Comparison of ENCODE assay signal across 21 mouse cellular contexts in genomic region chr14:31803791-31804190, GRCm38 (mm10). TPM values are rescaled to one million over a fixed set of nuclear protein-coding genes. Genes with fewer than 3 reads are reported as not detected.
DNase-seq lines count a peak whose midpoint lies in the region; ATAC-seq lines count a peak whose summit lies in the region.
"Had no signal": no experiment of that assay in that cellular context is flagged by ENCODE, and none has a peak within 500 bp of the region (broad histone marks: within the 10 kb centered on the region; RNA-seq: fewer than 3 reads in every experiment).

No protein-coding gene starts in this region.

- H3K9me3 ChIP-seq in embryonic facial prominence, embryonic 14.5 days (ENCODE audit: control insufficient read depth, low read length) = no peaks in the 10 kb centered on the region
- H3K9me3 ChIP-seq in embryonic facial prominence, embryonic 10.5 days = peaks cover 3% of the 10 kb centered on the region; the same call in 1 of the 2 replicates
- no peaks in the 10 kb centered on the region for H3K9me3 ChIP-seq in heart, embryonic 15.5 days (replicated peaks)
- no peaks in the 10 kb centered on the region for H3K9me3 ChIP-seq in midbrain, embryonic 12.5 days
- no peaks in the 10 kb centered on the region for H3K9me3 ChIP-seq in midbrain, embryonic 16.5 days (replicated peaks; ENCODE audit: control insufficient read depth, low read length, poor library complexity, severe bottlenecking)
- no peaks in the 10 kb centered on the region for H3K9me3 ChIP-seq in limb, embryonic 10.5 days (replicated peaks)
- H3K9me3 ChIP-seq: liver, embryonic 13.5 days had no signal

- H3K27me3 ChIP-seq in embryonic facial prominence, embryonic 14.5 days (replicated peaks; ENCODE audit: control insufficient read depth, insufficient read depth, low read length) = no peaks in the 10 kb centered on the region
- H3K27me3 ChIP-seq in embryonic facial prominence, embryonic 10.5 days (replicated peaks; ENCODE audit: low read depth, poor library complexity, severe bottlenecking) = no peaks in the 10 kb centered on the region
- H3K27me3 ChIP-seq in heart, embryonic 15.5 days = no peaks in the 10 kb centered on the region
- no peaks in the 10 kb centered on the region for H3K27me3 ChIP-seq in midbrain, embryonic 12.5 days
- no peaks in the 10 kb centered on the region for H3K27me3 ChIP-seq in midbrain, embryonic 16.5 days (ENCODE audit: control insufficient read depth, insufficient read depth, low read depth, low read length)
- no peaks in the 10 kb centered on the region for H3K27me3 ChIP-seq in limb, embryonic 10.5 days (ENCODE audit: low read depth, poor library complexity, severe bottlenecking)
- H3K27me3 ChIP-seq: liver, embryonic 13.5 days had no signal

- H3K9ac ChIP-seq in embryonic facial prominence, embryonic 14.5 days (ENCODE audit: low read depth, low read length) = no peak overlapping the region
- no peak overlapping the region for H3K9ac ChIP-seq in heart, embryonic 15.5 days
- H3K9ac ChIP-seq in midbrain, embryonic 12.5 days (replicated peaks) = no peak overlapping the region
- H3K9ac ChIP-seq in midbrain, embryonic 16.5 days (ENCODE audit: low read depth, low read length) = no peak overlapping the region
- H3K9ac ChIP-seq: liver, embryonic 13.5 days; lung, embryonic 14.5 days had no signal

- DNase-seq in embryonic facial prominence, embryonic 14.5 days (ENCODE audit: low spot score) = peak; percentile 14
- no peak for DNase-seq in embryonic facial prominence, embryonic 10.5 days (ENCODE audit: low spot score)
- no peak for DNase-seq in heart, postnatal 36 days
- DNase-seq in NIH3T3 (ENCODE audit: low read depth) = peak; percentile 19
- no peak for DNase-seq in limb, embryonic 10.5 days (ENCODE audit: low spot score)
- DNase-seq: adrenal gland, adult 8-10 months; cerebellum, adult 11-12 months; cerebellum, postnatal 10 days; gastrocnemius, postnatal 10 days; kidney, adult 18-20 months; layer of hippocampus, adult 9-11 months; liver, embryonic 13.5 days; lung, embryonic 14.5 days; thymus, postnatal 36 days had no signal

- 55% methylated on average over 2 of the region's 2 CpGs for WGBS in embryonic facial prominence, embryonic 14.5 days
- WGBS in embryonic facial prominence, embryonic 10.5 days = 50% methylated on average over 2 of the region's 2 CpGs
- WGBS in heart, embryonic 15.5 days = 37% methylated on average over 2 of the region's 2 CpGs
- 19% methylated on average over 2 of the region's 2 CpGs for WGBS in midbrain, embryonic 12.5 days
- 12% methylated on average over 2 of the region's 2 CpGs for WGBS in midbrain, embryonic 16.5 days
- WGBS in limb, embryonic 10.5 days = 78% methylated on average over 2 of the region's 2 CpGs

- ATAC-seq in embryonic facial prominence, embryonic 14.5 days (ENCODE audit: low read depth) = no peak
- ATAC-seq in heart, embryonic 15.5 days (replicated peaks; ENCODE audit: insufficient number of reproducible peaks, insufficient read depth, low FRiP score, low read depth) = 0 out of 2 replicates have a peak, but pooled peaks have one; percentile 31
- no peak for ATAC-seq in midbrain, embryonic 12.5 days (ENCODE audit: low FRiP score, low read depth)
- ATAC-seq in midbrain, embryonic 16.5 days = no peak
- ATAC-seq: activated CD4-positive, CD25-positive, alpha-beta regulatory T cell, adult 4 months; forebrain, embryonic 16.5 days had no signal

- H3K27ac ChIP-seq in embryonic facial prominence, embryonic 14.5 days (replicated peaks; ENCODE audit: low read depth, low read length) = no peak overlapping the region
- H3K27ac ChIP-seq in embryonic facial prominence, embryonic 10.5 days (replicated peaks) = no peak overlapping the region
- H3K27ac ChIP-seq in heart, embryonic 15.5 days = peak overlapping the region; percentile 53
- 0 out of 2 replicates have a peak overlapping the region, but pooled peaks have one; percentile 20 for H3K27ac ChIP-seq in midbrain, embryonic 12.5 days (replicated peaks)
- no peak overlapping the region for H3K27ac ChIP-seq in midbrain, embryonic 16.5 days (ENCODE audit: low read length)
- H3K27ac ChIP-seq in limb, embryonic 10.5 days = no peak overlapping the region
- H3K27ac ChIP-seq: kidney, postnatal 0 days; liver, embryonic 13.5 days had no signal

- no peak overlapping the region for H3K4me2 ChIP-seq in embryonic facial prominence, embryonic 14.5 days (ENCODE audit: low read depth, low read length)
- H3K4me2 ChIP-seq in heart, embryonic 15.5 days = no peak overlapping the region
- no peak overlapping the region for H3K4me2 ChIP-seq in midbrain, embryonic 12.5 days (replicated peaks)
- no peak overlapping the region for H3K4me2 ChIP-seq in midbrain, embryonic 16.5 days (ENCODE audit: low read length)
- H3K4me2 ChIP-seq: liver, embryonic 13.5 days; lung, embryonic 14.5 days had no signal

- H3K4me3 ChIP-seq in embryonic facial prominence, embryonic 14.5 days (ENCODE audit: low read depth, low read length) = no peak overlapping the region
- H3K4me3 ChIP-seq in embryonic facial prominence, embryonic 10.5 days = no peak overlapping the region
- H3K4me3 ChIP-seq in heart, embryonic 15.5 days = no peak overlapping the region
- no peak overlapping the region for H3K4me3 ChIP-seq in midbrain, embryonic 12.5 days
- H3K4me3 ChIP-seq in midbrain, embryonic 16.5 days (ENCODE audit: low read depth, low read length) = no peak overlapping the region
- no peak overlapping the region for H3K4me3 ChIP-seq in limb, embryonic 10.5 days
- H3K4me3 ChIP-seq: erythroblast, embryonic 14.5 days; liver, embryonic 13.5 days had no signal

- intact Hi-C loops in heart, postnatal 36 days (cut with DNase I) = no loop called here

- H3K4me1 ChIP-seq in embryonic facial prominence, embryonic 14.5 days (ENCODE audit: control insufficient read depth, insufficient read depth, low read length) = peaks cover 5% of the 10 kb centered on the region; the same call in 1 of the 2 replicates
- peaks cover 24% of the 10 kb centered on the region for H3K4me1 ChIP-seq in embryonic facial prominence, embryonic 10.5 days
- H3K4me1 ChIP-seq in heart, embryonic 15.5 days (replicated peaks) = peaks cover 6% of the 10 kb centered on the region
- H3K4me1 ChIP-seq in midbrain, embryonic 12.5 days = 0 out of 2 replicates have a peak, but pooled peaks cover 9% of the 10 kb centered on the region
- H3K4me1 ChIP-seq in midbrain, embryonic 16.5 days (ENCODE audit: control insufficient read depth, insufficient read depth, low read length) = no peaks in the 10 kb centered on the region
- peaks cover 2% of the 10 kb centered on the region; the same call in 1 of the 2 replicates for H3K4me1 ChIP-seq in limb, embryonic 10.5 days

- H3K36me3 ChIP-seq in embryonic facial prominence, embryonic 14.5 days (ENCODE audit: control insufficient read depth, insufficient read depth, low read length) = no peaks in the 10 kb centered on the region
- H3K36me3 ChIP-seq in embryonic facial prominence, embryonic 10.5 days (replicated peaks) = peaks cover 4% of the 10 kb centered on the region
- no peaks in the 10 kb centered on the region for H3K36me3 ChIP-seq in heart, embryonic 15.5 days
- no peaks in the 10 kb centered on the region for H3K36me3 ChIP-seq in midbrain, embryonic 12.5 days
- no peaks in the 10 kb centered on the region for H3K36me3 ChIP-seq in midbrain, embryonic 16.5 days (ENCODE audit: control insufficient read depth, insufficient read depth, low read length)
- H3K36me3 ChIP-seq in limb, embryonic 10.5 days = 0 out of 2 replicates have a peak, but pooled peaks cover 3% of the 10 kb centered on the region

RNA-seq across cellular contexts. Expression of gene Ankrd28, which starts 26.7 kb away (rescaled TPM):
- polyA plus RNA-seq in embryonic facial prominence, embryonic 14.5 days (2014; fragmentation: Nextera tagmentation; extraction: Ambion mirVana) = 11.9 and 13.2 TPM in 2 replicates
- polyA plus RNA-seq in embryonic facial prominence, embryonic 10.5 days (2016; fragmentation: Nextera tagmentation; extraction: Ambion mirVana) = 9.5 and 10.7 TPM in 2 replicates
- polyA plus RNA-seq in heart, embryonic 15.5 days (2015; fragmentation: Nextera tagmentation; extraction: Ambion mirVana) = 4.1 and 5.6 TPM in 2 replicates
- total RNA-seq in heart, postnatal 36 days (2021) = 10 to 100 TPM; 23.3 to 28.3 TPM
- 13.5 and 13.9 TPM in 2 replicates for polyA plus RNA-seq in midbrain, embryonic 12.5 days (2016; fragmentation: Nextera tagmentation; extraction: Ambion mirVana)
- 9.4 and 10.1 TPM in 2 replicates for polyA plus RNA-seq in midbrain, embryonic 16.5 days (2015; fragmentation: Nextera tagmentation; extraction: Ambion mirVana)
- polyA plus RNA-seq in limb, embryonic 10.5 days (2016; fragmentation: Nextera tagmentation; extraction: Ambion mirVana) = 8.5 and 10.1 TPM in 2 replicates

Comparison
In these comparisons a context has a peak if more than half of its experiments do, and no peak if none do; other contexts are left out.
1. DNase-seq: peak in embryonic facial prominence, embryonic 14.5 days (single experiment) and NIH3T3 (single experiment); none in embryonic facial prominence, embryonic 10.5 days (single experiment), heart, postnatal 36 days (0 of 2) and limb, embryonic 10.5 days (single experiment).
2. H3K27ac ChIP-seq: peak in heart, embryonic 15.5 days (single experiment) and midbrain, embryonic 12.5 days (single experiment); none in embryonic facial prominence, embryonic 14.5 days (single experiment), embryonic facial prominence, embryonic 10.5 days (single experiment), midbrain, embryonic 16.5 days (single experiment) and limb, embryonic 10.5 days (single experiment).